Mouse (Mus musculus): Measurements from ENCODE around the gene Usp18.

Usp18 gene

DNA sequence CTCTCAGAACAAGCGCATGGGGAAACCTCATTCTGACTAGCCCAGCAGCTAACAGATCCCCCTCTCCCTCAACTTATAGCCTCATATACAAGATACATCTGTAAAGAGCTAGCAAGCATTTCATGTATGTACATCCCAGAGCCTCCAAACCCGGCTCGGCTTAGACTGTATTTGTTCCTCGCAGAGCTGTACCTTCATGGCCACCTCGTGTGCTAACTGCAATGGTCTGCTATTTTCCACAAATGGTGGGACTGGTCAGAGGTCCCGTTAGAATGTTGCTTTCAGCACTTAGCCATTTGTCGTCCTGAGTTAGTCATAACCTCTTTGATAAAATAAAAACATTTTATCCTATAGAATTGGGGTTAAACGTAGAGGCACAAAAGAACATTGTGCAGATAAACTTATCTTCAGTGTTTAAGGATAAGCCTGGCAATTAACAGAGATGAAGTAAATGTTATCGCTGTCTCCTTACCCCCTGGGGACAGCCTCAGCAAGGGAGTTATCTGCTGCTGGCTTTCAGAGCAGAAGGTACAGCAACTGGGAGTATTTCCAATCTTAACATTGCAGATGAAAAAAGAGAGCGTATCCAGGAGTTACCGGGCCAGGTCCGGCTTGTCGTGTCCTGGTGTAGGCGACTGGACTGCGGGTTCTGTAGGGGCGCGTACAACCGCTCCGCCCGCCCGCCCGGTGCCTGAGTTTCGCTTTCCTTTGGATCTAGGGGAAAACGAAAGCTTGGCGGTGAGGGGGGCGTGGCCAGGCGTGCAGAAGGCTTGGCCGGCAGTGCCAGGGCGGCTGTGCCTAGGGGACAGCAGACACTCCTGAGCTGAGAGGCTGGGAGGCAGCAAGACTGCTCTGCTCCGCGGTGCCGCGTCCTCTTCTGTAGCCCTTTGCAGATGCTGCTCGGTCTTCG is at the start of gene Usp18:
Gene Usp18 (plus strand): TSS at position 780 of the 910 bp plus-strand sequence.
- ATAC-seq (ENCODE audit: insufficient number of reproducible peaks, low FRiP score, low TSS enrichment) = peak; percentile 68; the same call in 1 of the 2 replicates

DNA sequence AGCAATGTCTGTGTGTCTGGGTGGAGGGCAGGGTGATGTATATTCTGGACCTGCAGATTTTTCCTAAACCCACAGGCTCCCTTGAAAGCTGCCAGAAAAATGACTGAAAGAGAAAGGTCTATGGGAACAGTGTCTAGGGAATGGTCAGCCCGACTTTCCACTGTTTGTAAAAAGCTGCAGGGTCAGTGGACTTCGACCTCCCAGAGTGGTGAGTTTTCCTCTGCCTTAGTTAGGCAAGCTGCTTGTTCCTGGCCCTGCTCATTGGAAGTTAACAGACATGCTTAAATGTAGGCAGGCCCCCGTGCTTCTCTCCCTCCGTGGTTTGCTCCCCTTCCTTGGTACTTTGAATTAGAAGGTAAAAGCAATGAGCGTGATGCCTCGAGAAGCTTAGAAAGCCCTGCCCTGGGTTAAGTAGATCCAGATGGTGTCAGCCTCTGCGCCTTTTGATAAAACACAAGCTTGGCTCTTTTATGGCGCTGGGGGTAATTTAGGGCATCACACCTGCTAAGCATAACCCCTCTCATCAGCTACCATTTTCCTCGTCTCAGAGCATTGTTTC is 47.8 kb upstream of the Usp18 start:
- ATAC-seq (ENCODE audit: insufficient number of reproducible peaks, low FRiP score, low TSS enrichment) = no peak

DNA sequence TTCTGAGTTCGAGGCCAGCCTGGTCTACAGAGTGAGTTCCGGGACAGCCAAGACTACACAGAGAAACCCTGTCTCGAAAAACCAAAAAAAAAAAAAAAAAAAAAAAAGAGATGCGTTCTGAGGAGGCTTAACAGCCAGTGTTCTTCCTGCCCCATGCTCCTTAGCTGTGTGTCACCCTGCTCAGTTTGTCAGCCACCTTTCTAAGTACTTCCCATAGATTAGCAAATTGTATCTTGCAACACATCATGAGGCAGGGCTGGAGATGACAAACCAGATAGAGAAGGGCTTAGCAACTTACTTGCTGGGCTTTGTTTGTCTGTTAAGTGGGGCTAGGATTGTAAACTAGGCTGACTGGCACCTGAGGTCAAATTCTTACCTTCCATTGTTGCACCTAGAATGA is 45.2 kb upstream of the Usp18 start:
- ATAC-seq (ENCODE audit: insufficient number of reproducible peaks, low FRiP score, low TSS enrichment) = no peak

DNA sequence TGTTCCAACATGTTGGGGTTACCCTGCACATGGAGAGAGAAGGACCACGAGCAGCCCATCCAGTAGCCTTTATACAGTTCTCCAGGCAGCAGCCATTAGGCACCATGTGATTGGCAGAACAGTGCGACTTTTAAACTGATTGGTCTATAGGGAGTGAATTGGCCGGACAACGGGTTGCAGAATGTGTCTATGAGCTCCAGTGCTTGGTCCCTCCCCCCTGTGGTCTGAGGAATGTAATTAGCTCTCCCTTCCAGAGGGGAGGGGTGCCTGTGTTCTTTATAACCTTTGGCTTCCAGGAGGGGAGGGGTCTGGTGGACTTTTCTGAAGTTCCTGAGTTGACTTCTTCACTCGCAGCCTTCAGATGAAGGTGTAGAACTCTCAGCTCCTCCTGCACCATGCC is 43.7 kb upstream of the Usp18 start:
- ATAC-seq (ENCODE audit: insufficient number of reproducible peaks, low FRiP score, low TSS enrichment) = no peak

DNA sequence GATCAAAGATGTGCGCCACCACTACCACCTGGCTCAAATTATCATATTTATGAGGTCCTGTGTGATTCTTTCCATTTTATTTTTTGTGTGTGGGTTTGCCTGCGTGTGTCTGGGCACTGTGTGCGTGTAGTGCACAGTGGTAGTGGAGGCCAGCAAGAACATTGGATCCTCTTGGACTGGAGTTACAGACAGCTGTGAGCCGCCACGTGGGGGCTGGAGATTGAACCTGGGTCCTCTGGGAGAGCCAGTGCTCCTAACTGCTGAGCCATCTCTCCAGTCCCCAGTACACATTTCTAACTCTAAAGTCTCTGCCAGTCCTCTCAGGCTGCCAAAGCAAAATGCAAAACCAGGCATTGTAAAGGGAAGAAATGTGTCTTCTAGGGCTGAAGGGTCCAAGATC is 39.2 kb upstream of the Usp18 start:
- no peak for ATAC-seq (ENCODE audit: insufficient number of reproducible peaks, low FRiP score, low TSS enrichment)

DNA sequence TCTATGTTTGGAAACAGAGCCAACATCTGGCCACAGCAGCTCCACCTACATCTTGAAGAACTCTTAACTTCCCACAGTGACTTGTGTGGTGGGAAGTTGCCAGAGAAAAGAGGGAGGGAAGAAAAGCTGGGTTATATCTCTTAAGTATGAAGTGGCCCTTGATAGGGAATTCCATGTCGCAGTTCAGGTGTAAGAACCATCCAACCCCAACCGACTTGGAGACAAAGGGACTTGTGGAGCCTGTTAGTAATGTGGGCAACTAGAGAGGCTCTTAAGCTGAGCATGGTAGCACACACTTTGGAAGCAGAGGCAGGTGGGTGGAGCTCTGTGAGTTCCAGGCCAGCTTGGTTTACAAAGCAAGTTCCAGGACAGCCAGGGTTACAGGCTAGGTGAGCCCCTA is 36.1 kb upstream of the Usp18 start:
- ATAC-seq (ENCODE audit: insufficient number of reproducible peaks, low FRiP score, low TSS enrichment) = no peak

DNA sequence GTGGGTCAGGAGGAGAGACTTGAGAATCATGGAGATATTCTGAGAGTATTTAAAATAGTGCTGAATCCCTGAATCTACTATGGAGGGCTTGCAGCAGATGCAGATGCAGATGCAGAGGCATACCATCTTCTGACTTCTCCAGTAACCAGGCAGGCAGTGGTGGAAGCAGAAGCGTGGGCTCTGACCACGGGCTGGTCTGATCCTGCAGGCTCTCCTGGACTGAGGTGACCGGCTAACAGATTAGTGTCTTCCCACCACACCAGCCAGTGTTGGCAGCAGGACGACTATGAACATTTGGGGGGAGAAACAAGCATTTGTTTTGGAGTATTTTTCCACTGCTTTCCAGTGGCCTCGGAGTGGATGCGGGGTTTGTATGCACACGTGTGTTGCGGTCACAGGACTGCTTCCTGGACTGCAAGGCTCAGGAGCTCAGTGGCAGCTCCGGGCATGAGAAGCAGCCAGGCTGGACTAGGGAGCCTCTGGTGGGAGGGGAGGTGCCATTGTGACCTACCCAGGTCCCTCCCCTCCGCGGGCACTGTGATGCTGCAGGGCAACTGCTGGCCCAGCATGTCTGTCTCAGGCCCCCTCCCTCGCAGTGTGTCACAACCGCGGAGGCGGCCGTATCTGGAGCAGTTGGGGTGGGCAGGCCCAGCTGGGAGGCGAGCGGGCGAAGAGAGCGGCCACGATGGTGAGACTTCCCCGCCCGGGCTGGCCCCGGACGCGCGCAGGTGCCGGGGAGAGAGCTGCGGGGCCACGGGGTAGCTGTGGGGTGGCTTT is 35.4 kb upstream of the Usp18 start, which contains the start of gene Tuba8:
Gene Tuba8 (plus strand): TSS at position 548 of the 777 bp plus-strand sequence.
- peak; percentile 82 for ATAC-seq (ENCODE audit: insufficient number of reproducible peaks, low FRiP score, low TSS enrichment)

DNA sequence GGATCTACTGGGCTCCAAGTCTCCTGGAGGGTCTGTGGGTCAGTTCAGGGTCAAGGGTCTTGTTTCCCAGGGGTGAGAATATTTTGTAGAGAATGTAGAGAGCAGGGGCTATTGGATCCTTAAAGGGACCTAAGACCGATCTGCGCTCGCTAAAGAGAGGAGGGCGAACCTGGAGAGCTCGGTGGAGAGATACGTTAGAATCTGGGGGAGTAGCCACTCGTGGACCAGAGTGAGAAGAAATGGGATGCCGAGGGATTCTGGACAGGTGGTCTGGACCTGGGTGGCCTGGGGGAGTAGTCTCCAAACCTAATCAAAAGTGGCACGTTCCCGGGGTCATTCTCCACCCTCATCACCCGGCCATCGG is 34.8 kb upstream of the Usp18 start:
- ATAC-seq (ENCODE audit: insufficient number of reproducible peaks, low FRiP score, low TSS enrichment) = peak; percentile 15; the same call in 1 of the 2 replicates

DNA sequence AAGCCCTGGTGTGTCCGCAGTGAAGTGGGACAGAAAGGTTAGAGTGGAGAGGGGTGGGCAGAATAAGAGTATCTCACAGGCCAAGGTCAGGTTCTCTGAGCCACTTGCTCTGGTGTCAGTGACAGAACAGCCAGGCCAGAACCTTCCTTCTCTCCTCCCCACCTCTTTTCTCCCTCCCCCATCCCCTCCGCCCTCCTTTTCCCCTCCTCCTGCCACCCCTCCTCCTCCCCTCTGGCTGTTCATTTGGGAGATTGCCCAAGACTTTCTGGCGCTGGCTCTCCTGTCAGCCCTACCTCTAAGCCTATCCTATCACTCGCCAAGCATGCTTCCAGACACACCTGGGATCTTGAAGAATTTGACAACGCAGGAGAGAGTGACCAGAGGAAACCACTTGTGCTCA is 34.0 kb upstream of the Usp18 start:
- ATAC-seq (ENCODE audit: insufficient number of reproducible peaks, low FRiP score, low TSS enrichment) = no peak

DNA sequence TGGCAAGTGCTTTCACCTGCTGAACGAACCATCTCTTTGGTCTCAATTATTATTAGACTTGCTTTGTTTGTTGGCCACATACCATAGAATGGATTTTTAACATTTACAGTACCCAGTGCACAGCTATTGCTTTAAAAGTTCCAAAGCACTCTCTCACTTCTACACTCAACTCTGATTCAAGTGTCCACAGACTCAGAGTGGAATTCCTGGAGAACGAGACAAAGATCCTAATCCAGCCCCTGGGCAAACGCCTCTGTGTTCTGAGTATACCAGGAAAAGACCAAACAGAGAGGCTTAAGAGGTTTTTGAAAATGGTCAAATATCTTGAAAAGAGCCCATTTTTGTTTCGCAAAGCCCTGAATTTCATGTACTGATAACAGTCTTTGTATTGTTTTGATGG is 32.7 kb upstream of the Usp18 start:
- no peak for ATAC-seq (ENCODE audit: insufficient number of reproducible peaks, low FRiP score, low TSS enrichment)

DNA sequence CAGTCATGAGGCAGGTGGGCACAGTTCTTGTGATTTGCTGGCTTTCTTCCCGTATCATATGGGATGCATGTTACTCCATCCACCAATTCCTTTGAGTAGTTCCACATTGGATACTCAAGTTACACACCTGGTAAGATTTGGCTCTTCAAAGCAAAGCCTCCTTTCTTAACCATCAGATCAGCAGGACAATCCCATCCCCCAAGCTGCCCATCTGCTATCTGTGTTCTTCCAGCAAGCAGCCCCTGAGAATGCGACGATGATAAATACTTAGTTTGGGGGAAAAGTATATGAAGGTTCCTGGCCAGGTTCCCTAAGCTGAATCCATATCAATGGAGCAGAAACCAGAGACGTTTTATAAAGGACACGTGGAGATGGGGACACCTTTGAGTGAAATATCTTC is 31.5 kb upstream of the Usp18 start:
- no peak for ATAC-seq (ENCODE audit: insufficient number of reproducible peaks, low FRiP score, low TSS enrichment)

DNA sequence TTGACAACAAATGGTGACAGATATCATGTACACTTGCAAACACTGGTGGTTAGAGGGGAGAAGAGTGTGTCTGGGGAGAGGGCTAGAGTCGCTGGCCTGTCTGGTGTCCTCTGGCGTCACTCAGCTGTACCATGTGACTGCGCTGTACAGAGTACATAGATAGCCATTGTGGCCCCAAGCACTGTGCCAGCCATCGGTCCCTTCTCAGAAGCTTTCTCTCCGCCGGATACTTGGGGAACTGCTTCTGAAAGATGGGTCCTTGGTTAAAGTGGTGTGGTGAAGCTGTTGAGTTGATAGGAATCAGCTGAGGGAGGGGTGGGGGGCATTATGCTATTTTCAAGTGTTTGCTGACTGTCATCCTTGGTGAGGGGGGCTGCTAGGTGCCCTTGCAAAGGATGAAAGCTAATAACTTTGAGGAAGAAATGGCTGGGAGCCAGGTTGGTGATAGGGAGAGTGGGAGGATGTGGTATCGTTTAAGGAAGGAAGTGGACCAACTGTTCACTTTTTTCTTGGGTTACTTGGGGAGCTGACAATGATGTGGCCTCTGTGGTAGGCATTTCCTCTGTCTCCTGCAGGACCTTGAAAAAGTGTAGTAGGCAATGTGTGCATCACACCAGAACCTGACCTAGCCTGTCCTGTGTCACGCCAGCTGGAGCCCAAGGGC is 30.9 kb upstream of the Usp18 start:
- ATAC-seq (ENCODE audit: insufficient number of reproducible peaks, low FRiP score, low TSS enrichment) = no peak

DNA sequence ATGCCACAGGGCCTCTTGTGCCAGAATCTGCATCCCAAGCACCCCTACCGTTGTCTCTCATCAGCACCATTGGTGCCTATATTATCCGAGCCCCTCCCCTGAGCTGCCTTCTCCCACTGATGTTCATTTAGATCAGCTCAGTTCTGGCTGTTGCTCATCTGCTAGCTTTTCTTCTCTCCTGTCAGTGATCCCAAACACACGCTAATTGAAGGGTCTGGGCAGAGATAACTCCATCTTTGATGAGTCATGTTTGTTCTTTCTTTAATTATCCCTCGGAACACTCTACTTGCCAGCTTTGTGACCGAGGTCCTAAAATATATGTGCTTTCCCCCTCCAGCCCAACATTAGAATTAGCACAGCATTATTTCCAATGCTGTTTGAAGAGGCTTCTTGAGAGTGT is 30.4 kb upstream of the Usp18 start:
- no peak for ATAC-seq (ENCODE audit: insufficient number of reproducible peaks, low FRiP score, low TSS enrichment)

DNA sequence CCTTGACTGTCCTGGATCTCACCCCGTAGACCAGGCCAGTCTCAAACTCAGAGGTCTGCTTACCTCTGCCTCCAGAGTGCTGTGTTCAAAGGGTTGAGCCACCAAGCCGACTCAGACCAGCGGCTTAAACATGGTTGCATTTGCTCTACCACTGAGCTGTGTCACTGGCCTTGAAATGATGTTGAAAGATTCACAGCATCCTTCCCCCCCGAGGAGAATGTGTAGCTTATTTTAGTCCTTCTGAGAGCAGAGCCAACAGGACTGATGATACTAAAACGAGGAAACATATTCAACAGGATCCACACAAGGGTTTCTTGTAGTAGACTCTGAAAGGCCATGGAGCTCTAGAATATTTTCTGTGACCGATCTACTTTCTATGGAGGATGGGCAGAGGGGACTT is 29.8 kb upstream of the Usp18 start:
- no peak for ATAC-seq (ENCODE audit: insufficient number of reproducible peaks, low FRiP score, low TSS enrichment)

DNA sequence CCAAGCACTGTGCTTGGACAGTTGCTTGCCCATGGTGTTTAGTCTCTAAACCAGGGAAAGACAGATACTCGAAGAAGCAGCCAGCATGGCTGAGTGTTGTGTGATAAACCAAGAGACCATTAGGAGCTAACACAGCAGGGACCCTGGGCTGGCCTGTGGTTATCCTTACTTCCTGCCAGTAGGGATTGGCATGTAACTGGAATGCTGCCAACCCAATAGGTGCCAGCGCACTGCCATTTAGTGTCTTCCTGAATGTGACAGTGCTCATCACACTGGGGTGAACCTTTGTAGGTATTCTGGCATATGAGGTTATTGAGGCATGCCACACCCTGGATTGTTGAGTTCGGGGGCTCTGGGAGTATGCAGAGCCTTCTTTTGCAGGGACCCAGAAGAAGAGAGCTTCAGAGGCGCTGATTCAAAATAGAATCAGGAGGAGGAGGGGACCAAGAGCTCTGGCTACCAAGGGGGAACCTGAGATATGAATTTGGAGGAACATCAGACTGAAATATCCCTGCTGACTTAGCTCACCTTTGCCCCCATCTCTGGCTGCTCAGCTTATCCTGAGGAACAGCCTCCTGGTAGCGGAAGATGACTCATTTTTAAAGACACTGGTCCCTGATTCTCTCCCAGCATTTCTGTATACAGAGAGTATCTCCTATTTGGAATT is 29.0 kb upstream of the Usp18 start:
- ATAC-seq (ENCODE audit: insufficient number of reproducible peaks, low FRiP score, low TSS enrichment) = no peak

DNA sequence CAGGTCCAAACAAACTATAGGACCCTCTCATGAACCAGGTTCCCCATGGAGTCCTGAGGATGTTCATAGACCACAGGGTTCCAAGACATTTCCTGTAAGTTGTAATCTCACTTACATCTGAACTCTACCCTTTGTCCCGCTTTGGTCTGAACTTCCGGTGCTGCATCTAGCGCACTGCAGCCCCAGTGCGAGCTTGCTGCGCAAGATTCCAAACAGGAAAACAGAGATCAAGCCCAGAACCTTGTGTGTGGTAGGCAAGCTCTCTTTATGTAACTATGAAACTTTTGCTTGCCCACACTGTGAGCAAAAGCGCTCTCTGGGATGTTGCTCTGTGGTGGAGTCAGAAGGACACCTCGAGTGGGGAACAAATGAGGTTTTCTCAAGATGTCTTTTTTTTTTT is 27.7 kb upstream of the Usp18 start:
- no peak for ATAC-seq (ENCODE audit: insufficient number of reproducible peaks, low FRiP score, low TSS enrichment)

DNA sequence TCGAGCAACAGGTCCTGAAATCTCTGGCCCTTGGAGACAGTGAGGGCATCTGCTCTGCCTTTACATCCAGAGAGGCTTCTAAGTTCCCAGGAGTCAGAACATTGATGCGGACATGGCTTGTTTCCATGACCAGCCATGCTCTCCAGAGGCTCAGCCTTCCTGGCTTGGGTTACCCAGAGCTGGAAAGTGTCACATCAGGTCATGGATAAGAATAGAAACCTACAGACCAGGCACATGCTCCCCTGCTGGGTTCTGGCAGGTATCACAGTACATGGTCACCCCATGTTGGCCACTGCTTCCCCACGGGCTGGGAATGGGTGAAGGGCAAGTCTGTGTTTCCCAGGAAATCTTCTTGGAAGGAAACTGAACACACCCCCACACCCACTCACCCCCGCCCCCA is 26.3 kb upstream of the Usp18 start:
- no peak for ATAC-seq (ENCODE audit: insufficient number of reproducible peaks, low FRiP score, low TSS enrichment)

DNA sequence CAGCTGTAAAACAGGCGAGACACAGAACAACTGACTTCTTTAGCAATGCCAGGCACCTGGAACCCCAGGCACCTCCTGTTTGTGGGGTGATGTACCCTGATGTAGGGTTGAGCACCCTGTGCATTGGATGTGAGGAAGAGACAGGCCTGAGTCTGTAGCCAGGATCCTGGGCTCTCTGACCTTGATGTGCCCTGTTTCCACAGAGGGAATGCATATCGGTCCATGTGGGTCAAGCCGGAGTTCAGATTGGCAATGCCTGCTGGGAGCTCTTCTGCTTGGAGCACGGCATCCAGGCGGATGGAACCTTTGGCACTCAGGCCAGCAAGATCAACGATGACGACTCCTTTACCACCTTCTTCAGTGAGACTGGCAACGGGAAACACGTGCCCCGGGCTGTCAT is 25.5 kb upstream of the Usp18 start:
- no peak for ATAC-seq (ENCODE audit: insufficient number of reproducible peaks, low FRiP score, low TSS enrichment)

DNA sequence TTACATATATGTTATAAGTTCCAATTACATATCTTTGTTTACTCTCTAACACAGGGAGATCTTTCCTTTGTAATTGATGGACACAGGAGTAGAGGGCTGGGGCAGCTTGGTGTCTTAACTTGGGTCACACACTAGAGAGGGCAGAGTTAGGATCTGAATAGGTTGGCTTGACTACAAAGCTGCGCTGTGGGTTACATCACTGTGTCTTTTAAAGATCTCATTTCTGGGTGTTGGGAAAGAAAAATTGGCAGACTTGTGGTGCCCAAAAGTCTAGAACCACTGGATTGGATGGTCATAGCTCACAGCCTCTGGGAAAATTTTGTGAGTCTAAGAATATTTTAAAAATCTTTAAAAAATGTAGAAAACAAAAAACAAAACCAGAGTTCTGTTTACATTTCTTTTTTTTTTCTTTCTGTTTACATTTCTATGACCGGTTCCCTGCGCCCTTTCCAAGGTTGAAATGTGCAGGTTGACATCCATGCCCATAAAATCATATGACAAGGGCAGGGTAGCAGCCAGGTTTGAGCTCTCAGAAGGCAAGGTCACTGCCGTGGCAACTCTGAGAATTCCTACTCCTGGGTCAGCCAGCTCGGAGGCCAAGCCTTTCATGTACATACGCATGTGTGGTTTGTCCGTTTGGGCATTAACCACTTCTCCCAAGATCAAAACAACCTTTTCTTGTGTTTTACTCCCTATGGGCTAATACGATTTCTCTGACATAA is 23.7 kb upstream of the Usp18 start:
- no peak for ATAC-seq (ENCODE audit: insufficient number of reproducible peaks, low FRiP score, low TSS enrichment)

DNA sequence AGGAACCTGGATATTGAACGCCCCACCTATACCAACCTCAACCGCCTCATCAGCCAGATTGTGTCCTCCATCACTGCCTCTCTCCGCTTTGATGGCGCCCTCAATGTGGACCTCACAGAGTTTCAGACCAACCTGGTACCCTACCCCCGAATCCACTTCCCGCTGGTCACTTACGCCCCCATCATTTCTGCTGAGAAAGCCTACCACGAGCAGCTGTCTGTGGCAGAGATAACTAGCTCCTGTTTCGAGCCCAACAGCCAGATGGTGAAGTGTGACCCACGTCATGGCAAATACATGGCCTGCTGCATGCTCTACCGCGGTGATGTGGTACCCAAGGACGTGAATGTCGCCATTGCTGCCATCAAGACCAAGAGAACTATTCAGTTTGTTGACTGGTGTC is 22.7 kb upstream of the Usp18 start:
- no peak for ATAC-seq (ENCODE audit: insufficient number of reproducible peaks, low FRiP score, low TSS enrichment)

Measured in cerebellum, adult (tissue).